Mouse (Mus musculus) thymus, postnatal 10 days (tissue): ENCODE measurements around the gene Nrf1.

ENCODE experiments used
- DNase-seq, 2 experiments: peaks; one replicate each; pipeline ENCODE4 v3.0.0; 2021; ENCODE audit warnings: low spot score in 2 of 2

Gene Nrf1

DNA sequence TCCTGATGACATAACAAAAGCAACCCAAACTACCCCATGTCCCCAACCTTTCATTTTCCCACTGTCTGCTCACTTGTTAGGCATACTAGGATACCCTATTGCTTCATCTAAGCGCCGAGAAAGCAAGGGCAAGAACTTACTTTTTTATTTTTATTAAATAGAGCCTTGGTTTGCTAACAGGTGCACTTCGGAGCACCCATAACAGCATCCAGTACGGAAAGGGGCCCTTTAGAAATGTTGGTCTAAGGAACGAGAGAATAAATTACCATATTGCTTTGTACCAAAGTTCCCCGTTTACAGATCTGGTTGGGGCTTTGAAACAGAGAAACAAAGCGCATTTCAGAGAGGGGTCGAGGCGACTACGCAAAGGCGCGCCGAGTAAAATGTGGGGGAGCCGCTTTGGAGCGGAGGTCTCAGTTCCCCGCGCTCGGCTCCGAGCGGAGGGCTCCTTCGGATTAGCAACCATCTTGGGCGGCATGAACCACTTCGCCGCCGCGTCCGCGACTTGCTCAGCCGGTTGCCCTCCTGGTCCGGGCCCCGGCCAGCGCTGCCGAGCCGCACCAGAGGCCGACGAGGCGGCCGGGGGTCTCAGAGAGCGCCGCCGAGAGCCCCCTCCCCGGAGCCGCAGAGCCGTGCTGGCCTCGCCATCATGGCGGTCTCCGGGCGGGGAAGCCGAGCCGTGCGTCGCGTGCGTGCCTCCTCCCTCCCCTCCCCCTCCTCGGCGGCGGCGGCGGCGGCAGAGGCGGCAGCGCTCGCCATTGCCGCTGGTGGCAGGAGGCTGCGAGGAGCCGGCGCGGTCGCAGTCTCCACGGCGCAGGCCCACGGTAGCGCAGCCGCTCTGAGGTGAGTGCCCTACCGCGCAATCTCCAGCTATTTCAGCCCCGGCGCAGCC lies at the start of gene Nrf1:
TSS of gene Nrf1 (plus strand) at position 718 of the 892 bp plus-strand sequence.
- peak; percentile 90 to 94 for DNase-seq

DNA sequence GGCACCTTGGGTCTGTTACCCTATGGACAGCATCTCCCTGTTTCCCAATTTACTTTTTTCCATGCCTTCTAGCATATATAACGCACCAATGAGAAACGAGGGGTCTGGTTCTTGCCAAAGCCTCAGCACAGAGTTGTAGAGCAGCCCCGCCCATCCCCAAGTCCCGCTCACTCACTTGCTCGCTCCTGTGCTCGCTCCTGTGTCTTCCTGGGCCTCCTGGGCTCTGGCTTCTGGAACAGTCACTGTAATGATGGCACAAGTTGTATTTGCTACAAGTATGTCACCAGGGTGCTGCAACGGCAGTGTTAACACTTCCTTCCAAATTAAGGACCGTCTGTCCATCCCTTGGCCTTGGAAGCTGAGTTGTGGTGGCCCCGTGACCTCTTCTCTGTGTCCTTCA lies 49.6 kb upstream of the Nrf1 start:
- no peak for DNase-seq

DNA sequence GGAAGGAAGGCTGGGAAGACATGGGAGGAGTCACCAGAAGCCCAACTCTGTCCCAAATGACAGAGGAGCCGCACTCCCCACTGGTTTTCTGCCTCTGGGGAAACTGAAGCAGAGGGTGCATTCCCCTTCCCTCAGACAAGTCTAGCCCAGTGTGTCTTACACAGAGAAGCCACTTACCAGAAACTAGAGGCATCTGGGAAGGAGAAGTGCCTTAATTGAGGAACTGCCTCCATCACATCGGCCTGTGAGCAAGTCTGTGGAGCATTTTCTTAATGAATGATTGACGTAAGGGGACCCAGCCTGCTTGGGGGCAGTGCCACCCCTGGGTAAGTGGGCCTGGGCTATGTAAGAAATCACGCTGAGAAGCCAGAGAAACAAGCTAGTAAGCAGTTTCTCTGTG lies 49.0 kb upstream of the Nrf1 start:
- DNase-seq = no peak

DNA sequence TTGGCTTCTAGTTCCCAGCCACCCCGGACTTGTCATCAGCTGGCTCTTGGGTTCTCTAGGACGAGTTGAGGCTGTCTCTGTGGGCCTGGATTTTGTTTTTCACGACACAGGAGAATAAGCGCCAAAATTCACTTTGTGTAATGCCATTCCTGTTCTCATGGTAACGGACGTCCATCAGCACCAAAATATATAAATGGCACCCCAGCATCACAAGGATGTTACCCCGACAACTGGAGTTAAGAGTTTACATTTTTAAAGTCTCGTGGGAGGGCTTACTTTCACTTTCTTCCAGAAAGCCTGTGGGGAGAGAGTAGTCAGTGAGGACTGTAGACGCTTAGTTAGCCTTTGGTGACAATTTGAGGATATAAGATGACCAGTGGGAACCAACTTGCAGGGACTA lies 45.2 kb upstream of the Nrf1 start:
- no peak for DNase-seq

DNA sequence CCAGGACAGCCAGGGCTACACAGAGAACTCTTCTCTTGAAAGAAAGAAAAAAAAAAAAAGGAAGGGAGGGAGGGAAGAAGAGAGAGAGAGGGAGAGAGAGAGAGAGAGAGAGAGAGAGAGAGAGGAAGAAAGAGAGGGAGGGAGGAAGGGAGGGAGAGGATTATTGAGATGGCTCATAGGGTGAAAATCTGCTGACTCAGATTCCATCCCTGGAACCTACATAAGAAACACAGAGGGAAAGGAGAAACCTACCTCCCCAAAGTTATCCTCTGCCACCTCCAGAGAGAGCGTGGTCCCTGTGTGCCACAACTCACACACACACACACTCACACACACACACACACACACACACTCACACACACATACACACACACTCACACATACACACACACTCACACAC lies 41.9 kb upstream of the Nrf1 start:
- no peak for DNase-seq

DNA sequence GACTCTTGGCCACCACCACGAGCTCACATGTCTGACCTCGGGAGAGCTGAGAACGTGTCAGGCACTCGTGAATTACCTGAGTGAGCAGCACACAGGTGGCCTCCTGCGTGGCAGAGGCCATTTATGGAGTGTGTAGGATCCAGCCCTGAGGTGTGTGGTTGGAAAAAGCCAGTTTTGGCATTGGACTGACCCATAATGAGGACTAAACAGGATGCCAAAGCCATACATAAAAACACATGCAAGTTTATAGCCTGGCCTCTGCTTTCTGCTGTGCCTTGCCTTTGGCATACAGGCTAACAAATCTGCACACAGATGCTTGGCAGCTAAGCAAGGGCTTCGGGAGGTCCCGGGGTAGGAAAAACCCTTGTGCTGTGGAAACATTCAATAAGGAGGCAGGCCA lies 38.6 kb upstream of the Nrf1 start:
- DNase-seq = no peak

DNA sequence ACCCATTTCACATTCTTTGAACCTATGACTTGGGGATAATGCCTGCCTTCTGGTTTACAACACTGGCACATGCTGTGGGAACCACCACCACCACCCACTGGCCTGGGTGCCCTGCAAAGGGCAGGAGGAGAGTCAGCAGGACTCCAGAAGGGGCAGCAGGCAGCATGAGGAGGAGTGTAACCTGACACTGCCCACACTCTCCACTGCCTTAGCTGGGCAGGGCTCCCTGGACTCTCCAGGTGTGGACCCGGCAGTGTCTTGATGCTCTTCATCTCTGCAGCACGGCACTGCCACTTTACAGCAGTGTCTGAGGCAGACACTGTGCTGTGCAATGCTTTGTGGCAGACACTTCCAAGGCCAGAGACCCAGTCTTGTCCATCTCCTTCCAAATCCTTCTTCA lies 34.3 kb upstream of the Nrf1 start:
- DNase-seq = no peak

DNA sequence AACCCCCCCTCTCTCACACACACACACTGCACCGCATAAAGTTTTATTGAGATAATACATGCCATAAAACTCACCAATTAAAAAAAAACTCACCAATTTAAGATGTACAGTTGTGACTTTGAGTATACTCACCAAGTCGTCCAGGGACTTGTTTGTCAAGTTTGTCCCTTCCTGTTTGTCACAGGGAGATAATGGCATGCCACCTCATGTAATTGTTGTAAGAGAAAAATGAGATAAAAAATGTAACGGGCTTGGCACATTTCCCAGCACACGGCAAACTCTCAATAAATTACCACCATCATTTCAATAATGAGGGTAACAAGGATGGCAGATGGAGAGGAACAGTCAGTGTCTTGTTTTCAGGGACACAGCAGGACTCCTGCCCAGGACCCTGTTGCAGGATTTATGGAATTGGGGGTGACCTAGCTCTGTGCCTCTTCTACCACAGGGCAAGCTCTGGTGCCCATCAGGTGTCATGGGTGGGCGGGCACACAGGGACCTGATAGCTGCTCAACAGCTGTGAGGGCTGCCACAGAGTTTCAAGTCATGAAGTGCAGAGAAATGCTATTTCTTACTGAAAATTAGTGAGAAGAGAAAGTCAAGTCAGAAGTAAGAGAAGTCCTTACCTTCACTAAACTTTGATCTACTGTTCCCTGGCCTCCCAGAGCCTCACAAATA lies 33.5 kb upstream of the Nrf1 start:
- DNase-seq = no peak

DNA sequence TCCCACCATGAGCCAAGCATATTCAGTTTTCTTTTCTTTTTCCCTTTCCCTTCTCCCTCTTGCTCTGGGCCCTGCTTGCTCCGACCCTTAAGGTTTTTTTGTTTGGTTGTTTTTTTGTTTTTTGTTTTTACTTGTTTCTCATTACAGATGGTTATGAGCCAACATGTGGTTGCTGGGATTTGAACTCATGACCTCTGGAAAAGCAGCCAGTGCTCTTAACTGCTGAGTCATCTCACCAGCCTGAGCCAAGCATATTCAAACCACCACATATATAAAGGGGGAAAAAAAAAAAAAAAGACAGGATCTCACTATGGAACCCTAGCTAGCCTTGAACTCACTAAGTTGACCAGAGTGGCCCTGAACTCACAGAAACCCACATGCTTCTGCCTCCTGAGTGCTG lies 26.5 kb upstream of the Nrf1 start:
- DNase-seq = no peak

DNA sequence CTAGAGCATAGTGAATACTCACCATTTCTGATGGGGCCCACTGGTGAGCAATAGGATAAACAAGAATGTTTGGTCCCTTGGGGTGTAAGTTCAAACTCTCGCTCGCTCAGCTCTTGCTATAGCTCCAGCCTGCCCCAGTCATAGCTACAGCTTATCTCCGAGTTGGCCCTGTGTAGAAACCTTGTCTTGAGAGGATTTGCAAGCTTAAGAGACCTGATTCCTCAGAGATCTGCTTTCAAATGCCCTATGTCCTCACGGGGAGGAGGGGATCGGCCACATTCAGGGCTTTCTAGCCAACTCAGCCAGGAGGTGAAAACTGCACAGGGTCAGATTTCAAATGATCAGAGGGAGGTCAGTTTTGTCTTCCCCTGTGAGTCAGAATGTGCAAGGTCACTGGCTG lies 26.1 kb upstream of the Nrf1 start:
- DNase-seq = no peak

DNA sequence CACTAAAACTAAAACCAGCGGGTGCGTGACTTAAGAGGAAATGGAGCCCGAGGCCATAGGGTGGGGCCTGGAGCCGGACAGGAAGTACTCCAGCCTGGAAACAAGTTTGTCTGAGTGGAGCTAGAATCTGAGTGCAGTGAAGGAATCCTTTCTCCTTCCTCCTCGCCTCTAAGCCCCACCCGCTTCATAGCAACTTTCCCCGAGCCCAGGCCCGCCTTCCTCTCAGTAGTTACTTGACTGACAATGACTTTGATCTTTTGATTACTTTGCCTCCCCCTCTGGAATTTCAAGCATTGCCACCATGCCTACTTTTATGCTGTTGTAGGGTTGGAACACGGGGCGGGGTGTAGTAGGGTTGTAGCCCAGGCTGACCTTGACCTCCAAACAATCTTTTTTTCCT lies 21.0 kb upstream of the Nrf1 start:
- no peak for DNase-seq

DNA sequence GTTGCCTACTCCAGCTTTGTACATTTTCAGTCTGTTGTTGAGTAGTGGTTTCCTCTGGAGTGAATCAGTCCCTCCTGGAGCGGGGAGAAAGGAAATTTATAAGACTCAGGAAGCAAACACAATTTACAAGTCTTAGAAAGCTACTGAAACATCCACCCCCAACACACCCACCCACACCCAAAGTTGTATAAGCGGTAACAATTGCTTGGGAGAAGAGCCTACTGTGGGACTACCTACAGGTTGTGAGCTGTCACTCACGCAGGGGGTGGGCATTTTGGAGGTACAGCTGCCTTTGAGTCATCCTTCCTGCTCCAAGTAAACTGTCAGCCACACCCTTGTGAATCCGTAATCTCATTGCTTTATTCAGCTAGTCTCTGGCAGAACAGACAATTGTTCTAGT lies 19.4 kb upstream of the Nrf1 start:
- no peak for DNase-seq

DNA sequence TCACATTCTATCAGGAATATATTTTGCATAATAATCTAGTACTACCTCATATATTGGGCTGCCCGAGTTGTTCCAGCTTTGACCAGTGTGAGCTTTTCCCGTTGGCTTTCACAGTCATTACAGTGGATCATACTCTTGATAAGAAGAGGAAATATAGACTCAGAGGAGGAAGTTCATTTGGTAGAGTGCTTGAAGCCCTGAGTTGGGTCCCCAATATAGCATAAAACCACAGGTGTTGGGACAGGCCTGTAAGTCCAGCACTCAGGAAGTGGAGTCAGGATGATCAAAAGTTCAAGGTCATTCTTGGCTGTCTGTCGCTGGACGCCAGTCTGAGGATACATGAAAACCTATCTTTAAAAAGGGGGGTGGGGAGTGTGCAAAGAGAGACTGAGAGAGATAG lies 12.7 kb upstream of the Nrf1 start:
- DNase-seq = no peak

DNA sequence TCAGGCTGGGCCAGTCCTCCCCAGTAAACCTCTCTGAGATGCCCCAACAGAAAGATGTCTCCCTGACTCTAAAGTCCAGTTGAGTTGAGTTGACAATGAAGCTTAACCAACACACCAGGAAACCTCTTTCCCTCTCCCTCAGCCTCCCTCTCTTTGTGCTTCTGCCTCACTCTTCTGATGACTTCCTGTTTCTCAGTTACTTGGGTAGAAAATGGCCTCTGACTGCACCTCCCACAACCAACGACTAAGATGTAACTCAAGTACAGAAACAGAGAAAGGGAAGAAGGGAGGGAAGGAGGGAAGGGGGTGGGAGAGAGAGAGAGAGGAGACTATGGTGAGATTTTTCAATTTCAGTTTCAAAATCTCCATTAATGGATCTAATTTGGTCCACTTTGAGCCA lies 6.3 kb upstream of the Nrf1 start:
- no peak for DNase-seq

DNA sequence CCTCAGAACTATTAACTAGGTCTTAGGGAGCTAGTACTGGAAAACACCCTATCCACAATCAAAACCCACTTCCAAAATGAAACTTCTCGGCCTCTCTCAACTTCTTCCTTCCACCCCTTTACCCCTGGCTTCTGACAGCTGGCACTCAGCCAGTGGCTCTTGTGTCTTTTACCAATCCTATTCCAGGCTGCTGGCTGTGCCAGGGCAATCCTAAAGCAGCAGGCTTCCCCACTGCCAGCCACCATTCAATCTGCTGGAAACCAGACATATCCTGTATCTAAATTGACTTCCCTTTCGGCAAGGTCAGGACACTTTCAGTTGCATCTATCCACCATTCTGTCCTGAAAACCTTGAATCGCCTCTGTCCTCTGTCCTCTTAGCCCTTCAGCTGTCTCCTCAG lies 5.3 kb upstream of the Nrf1 start:
- DNase-seq = no peak

DNA sequence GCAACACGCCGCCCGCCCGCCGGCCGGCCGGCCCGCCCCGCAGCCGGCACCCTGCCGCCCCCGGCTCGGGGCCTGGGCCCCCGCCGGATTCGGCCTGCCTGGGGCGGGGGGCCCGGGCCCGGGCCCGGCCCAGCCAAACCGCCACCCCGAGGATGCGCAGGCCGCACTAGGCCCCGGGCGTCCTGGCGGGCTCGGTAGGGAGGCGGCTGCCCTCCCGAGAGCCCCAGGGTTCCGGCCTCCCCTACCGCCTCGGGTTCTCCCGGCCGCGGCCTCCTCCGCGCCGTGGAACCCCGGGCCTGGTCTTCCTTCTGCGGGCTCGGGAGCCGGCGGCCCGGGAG lies 344 bp downstream of the Nrf1 start:
- no peak for DNase-seq

DNA sequence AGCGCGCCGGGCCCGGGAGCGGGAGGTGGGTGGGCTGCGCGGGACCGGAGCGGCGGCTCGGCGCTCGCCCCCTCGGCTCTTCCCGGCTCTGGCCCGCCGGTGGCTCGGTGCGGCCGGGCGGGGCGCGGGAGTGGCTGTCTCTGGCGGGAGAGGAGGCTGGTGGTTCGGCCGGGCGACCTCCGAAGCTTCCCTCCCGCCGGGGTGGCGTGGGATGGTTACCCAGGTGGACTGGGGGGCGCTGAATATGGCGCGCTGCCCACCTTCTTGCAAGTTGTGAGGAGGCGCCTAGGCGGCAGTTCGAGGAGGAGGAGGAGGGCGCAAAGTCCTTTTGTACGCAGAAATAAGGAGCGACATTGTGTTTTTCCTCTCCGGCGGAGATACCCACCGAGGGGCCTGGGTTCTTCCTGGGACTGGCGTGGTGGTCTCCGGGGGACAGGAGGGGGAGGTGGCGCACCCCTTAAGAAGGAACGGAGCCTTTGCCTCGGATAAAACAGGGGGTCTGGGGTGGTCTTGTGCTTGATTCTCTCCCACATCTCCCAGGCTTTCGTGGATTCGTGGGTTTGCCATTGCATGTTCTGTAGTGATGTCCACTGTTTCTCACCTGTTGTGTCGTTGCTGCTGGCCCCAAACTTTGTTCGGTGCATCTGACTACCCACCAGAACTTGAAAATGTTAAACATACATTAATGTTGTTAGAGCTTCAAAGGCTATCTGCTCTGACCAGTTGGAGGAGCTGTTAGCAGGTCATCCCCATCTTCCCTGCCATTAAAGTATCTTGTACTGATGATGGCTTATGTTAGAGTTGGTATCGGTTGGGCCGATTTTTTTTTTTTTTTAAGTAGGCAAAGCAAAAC lies 939 bp downstream of the Nrf1 start:
- peak; percentile 42 to 56 for DNase-seq

DNA sequence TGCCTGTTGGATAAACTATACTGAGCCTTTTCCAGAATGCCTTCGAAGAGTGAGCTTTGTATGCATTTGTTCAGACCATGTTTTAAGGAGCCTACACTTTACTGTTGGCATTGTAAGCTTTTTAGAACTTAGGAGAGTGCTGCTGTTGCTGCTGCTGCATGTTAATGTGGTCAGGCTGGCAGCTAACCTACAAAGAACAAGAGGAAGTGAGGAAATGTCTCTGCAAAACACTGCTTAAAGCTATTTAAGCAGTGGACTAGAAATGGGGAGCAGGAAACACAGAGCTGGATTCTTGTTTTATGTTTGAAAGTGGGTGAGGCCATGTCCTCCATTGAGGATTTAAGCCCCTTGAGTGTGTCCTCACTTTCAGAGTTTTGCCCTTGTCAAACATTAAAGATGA lies 5.3 kb downstream of the Nrf1 start:
- DNase-seq = peak in 1 of 2 experiments; percentile 22

DNA sequence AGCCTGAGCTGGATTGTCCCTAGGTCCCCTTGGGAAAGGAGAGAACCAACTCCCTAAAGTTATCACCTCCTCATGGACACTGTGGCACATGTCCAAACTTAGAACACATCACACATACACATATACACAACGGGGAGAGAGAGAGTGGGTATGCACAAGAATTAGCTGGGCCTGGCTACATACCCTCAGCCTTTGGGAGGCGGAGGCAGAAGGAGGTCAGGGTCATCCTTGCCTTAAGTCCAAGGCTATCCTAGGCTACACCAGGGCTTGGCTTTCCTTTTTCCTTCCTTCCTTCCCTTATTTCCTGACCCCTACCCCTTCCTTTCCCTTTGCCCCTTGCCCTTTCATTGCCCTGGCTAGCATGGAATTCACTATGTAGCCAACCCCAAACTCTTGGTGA lies 14.8 kb downstream of the Nrf1 start:
- no peak for DNase-seq

DNA sequence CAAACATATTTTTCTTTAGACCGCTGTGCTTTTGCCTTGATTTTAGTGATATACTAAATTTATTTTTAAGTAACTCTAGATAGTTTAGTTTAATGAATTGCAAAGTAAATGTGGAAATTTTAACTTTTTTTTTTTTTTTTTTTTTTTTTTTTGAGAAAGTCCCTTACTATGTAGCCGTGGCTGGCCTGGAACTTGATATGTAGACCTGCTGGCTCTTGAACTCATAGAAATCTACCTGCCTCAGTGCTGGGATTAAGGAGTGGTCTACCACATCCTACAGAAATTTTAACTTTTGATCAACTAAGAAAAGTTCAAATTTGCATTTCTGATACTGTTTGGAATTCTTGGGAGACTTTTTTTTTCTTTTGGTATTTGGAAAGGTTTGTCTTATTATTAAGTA lies 17.6 kb downstream of the Nrf1 start:
- DNase-seq = no peak

DNA sequence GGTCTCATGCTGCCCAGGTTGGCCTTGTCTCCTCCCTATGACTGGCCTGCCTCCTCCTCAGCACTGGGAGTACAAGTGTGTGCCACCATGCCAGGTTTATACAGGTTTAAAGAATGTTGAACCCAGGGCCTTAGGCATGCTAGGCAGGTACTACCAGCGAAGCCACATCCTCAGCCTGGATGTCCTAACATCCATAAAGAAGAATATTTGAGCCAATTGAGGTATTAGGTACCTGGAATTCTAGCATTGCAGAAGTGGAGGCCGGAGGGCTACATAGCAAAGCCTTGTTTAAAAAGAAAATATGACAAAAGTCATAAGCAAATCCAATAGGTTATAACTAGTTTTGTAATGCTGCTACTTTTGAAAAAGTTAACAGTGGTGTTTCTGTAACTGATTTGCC lies 19.0 kb downstream of the Nrf1 start:
- DNase-seq = no peak

DNA sequence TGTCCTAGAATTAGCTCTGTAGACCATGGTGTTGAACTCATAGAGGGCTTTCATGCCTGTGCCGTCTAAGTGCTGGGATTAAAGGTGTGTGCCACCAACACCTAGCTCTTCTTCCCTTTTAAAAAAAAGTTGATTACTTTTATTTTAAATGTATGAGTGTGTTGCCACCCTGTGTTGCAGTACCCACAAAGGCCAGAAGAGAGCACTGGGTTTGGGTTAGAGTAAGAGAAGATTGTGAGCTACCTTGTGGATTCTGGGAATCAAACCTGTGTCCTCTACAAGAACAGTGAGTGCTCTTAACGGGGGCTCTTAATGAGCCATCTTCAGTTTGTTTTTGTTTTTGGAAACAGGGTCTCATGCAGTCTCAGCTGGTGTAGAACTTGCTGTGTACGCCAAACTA lies 24.7 kb downstream of the Nrf1 start:
- DNase-seq = peak in 1 of 2 experiments; percentile 11
